Mouse (Mus musculus) heart, postnatal 10 days (tissue): ENCODE measurements around the gene Tmem132c. TPM values are rescaled to one million over a fixed set of nuclear protein-coding genes. Genes with fewer than 3 reads are reported as not detected.

ENCODE experiments used
- DNase-seq, 2 experiments: peaks; one replicate each; pipeline ENCODE4 v3.0.0; 2021
- intact Hi-C: fragments of 180-260 bp; cut with DNase I; formaldehyde crosslinking; loops from one replicate; pipeline ENCODE4 v1.15.1; 2025
- total RNA-seq, 2 experiments: library from RNA; stranded (reverse); gene quantifications; 2 replicates each; pipeline ENCODE4 v1.2.3; 2021

Gene Tmem132c
- total RNA-seq, 2 experiments from 2014 or later = 0.31 to 0.57 TPM

DNA sequence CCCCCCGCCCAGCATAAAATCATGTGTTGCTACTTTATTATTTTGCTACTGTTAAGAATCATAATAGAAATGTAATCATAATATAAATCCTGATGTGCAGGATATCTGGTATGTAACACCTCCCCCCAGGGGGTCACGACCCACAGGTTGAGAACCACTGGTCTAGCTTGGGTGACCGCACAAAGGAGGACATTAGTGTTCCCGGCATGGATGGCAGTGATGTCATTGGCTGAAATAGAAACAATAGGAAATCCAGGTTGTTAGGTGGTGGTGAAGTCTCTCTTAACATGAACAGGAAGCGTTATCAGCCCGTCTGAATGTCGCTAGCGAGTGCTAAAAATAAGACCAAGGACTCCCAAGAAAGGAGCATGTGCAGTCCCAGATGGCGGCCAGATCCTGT lies 155.3 kb downstream of the Tmem132c start:
- intact Hi-C loops = no loop called here
- peak in 1 of 2 experiments; percentile 14 for DNase-seq

DNA sequence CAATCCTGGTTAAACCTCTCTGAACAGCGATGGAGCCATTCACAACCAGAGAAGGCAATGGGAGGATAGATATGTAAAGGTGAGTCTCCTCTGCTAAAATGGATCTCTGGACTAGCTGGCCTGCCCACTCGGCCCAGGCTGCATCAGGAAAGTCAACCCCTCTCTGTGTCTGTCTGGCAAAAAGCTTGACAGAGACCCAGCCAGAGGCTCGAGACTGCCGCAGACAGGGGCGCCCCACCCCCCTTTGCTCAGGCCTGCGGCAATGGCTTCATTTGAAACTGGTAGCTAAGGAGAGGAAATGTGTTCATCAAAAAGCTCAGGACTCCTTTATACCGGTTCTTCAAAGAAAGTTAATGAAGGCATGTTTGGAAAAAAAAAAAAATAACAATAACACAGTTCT lies 156.4 kb downstream of the Tmem132c start:
- DNase-seq = no peak
- intact Hi-C loops = no loop called here

DNA sequence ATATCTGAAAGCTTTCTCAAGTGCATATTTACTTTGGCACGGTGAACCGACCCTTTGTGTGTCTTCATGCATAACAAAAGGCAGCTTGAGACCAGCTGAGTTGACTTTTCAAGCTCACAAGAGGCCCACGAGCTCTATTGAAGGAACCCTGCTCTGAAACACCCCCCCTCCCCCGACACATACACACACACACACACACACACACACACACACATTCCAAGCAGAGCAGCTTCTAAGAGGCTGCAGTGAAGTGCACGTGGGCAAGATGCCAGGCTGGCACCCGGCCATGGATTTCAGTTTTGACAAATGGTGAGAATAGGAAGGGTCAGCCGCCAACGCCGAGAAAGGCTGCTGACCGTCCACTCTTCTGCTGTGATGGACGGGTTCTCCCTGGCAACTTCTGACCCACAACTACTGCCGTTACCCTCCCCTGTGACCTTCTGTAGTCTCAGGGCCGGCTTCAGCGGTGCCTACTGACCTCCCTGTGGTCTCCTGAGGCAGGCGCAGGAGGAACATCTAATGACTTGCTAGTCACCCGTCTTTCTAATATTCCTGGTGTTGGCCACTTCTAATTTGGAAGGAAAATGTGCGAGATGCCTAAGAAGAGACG lies 163.9 kb downstream of the Tmem132c start:
- DNase-seq = peak; percentile 76 to 86
- intact Hi-C loops = no loop called here

DNA sequence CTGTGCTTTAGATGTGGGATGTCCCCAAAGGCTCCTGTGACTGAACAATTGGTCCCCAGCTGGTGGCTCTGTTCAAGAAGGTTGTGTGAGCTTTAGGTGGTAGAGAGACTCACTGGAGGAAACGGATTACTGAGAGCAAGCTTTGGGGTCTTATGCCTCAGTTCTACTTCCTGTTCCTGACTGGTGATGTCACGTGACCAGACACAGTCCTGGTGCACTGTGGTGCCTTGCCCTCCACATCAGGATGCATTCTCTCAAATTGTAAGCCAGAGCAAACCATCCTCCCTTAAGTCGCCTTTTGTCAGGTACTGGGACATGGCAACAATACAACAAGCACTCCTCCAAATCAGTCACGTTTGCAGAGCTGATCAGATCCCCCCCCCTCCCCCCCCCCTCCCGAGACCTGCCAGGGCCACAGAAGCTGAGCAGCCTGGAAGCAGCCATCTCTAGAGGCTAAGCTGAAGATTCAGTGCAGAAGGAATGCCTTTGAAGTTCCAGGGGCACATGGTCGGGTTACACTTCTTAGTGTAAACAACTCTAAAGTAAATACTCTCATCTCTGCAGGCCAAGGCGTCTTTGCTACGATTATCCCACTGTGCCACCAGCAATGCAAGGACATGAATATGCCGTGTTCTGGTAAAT lies 164.5 kb downstream of the Tmem132c start:
- DNase-seq = no peak
- intact Hi-C loops = no loop called here

DNA sequence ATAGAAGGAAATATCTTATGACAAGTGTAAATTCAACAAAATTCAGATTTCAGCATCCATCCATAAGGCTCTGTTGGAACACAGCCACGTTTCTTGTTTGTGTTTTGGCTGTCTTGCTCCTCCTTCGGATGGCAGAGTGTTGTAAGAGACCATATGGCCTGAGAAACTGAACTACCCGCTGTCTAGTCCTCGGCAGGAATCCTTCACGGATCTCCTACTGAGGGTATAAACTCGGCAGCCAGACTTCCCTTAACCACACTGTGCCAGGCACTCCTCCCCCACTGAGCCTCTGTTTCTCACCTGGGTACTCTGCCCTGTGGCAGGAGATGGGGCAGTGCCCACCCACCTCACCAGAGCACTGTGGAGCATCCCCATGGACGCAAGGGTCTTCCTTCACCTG lies 174.9 kb downstream of the Tmem132c start:
- no peak for DNase-seq
- intact Hi-C loops = no loop called here

DNA sequence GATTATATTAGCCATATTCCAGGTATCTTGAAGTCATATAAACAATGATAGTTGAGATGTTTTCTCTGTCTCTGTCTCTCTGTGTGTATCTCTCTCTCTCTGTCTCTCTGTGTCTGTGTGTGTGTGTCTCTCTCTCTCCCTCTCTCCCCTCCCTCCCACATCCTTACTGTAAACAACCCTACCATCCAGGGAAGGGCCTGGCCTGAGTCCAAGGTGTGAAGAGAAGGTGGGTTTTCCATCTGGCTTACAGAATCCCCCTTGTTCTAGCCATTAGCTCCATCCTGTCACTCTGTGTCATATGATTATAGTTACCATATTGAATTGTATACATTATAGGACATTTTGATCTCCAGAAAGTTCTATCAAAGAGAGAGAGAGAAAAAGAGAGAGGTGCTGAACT lies 182.3 kb downstream of the Tmem132c start:
- no peak for DNase-seq
- intact Hi-C loops = no loop called here

DNA sequence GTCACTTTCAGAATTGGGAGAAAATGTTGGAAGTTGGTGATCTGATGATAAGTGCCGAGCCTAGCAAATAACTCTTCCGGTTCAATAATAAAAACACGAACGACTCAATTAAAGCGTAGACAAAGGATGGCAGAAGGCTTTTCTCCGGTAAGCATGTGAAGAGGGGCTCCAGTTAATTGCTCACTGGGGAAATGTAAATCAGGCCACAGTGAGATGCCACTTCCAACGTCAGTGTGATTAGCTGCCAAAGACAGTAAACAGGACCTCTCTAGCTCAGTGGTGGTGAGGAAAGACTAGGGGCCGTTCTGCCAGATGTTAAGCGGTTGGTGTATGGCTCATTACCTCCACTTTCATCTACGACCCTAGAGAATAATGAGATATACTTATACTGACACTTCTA lies 187.5 kb downstream of the Tmem132c start:
- intact Hi-C loops = no loop called here
- DNase-seq = no peak

DNA sequence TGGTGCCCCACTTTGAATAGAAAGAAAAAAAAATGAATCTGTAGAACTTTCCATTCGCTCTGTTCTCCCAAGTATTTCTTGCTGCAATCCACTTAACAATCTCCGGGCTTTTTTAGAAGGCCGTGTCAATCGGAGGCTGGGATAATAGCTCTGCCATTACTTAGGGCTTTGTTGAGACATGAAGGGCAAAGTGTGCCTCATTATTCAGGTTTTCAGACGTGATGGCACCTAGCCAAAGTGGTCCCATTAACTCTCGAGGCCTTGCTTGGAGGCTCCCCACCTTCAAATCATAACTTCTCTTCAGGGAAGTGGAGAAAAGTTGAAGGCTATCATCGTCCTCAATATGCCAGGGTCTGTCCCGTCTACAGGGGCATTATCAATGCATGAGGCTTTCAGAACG lies 190.0 kb downstream of the Tmem132c start:
- intact Hi-C loops = no loop called here
- no peak for DNase-seq

DNA sequence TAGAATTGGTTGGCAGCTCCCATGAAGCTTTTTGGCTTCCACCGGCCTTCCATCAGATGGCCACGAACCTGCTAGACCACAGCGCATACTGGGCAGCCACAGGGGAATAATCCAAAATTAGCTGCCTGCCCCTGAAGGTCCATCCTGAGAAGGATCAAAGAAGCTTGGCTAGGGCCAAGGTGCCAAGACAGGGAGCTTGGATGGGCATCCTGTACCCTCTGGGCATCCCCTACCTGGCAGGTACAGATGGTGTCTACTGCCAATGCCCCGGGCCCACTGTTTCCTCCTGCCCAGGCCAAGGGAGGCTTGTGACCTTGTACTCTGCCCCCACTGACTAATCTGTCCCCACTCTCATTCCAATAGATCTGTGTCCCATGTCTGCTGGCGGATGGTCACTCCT lies 195.2 kb downstream of the Tmem132c start:
- intact Hi-C loops = no loop called here

DNA sequence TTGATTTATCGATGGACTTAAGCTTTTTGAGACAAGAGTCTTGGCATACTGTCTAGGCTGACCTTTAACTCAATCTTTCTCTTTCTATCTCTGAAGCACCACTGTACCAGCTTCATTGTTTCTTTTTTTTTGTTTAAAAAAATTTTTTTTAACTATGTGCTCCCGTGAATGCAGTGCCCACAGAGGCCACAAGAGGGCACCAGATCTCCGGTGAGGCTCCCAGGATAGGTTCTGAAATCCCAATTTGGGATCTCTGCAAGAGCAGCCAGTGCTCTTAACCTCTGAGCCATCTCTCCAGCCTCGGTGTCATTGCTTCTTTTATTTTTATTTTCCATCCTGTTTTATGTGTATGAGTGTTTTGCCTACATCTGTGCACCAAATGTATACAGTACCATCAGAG lies 197.0 kb downstream of the Tmem132c start:
- DNase-seq = no peak
- intact Hi-C loops = no loop called here

More for the DNA sequence above, 195.2 kb downstream of the Tmem132c start:
- no peak for DNase-seq

DNA sequence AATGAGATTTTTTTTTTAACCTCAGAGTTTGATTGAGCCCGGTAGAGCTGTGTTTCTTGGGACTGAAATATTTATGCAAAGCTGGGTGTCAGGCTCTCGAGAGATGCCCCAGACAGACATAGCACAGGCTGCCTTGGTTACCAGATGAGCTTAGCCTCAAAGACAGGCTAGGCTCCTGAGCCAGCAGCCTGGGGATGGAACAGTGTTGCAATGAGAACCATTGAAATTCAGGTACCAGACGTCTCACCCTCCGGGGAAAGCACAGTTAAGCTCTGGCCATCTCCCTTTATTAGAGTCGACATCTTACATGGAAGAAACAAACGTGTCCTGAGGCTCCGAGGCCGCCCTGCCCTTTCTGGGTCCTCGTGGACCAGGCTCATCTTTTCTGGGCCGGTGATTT lies 200.4 kb downstream of the Tmem132c start:
- intact Hi-C loops = no loop called here
- DNase-seq = no peak

DNA sequence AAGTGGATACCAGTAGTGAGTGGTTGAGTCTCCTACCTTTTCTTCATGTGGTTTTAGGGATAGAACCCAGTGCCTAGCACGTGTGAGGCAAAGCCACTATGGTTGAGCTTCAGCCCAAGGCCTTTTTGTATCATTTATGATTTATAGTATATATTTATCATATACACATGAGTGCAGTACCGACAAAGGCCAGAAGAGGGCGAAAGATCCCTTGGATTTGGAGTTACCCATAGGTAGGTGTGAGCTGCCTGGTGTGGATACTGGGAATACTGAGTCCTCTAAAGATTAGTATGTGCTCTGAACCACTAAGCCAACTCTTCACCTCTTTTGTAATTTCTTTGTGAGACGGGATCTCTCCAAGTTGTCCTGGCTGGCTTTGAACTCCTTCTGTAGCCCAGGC lies 212.0 kb downstream of the Tmem132c start:
- intact Hi-C loops = no loop called here
- DNase-seq = peak; percentile 1 to 29

DNA sequence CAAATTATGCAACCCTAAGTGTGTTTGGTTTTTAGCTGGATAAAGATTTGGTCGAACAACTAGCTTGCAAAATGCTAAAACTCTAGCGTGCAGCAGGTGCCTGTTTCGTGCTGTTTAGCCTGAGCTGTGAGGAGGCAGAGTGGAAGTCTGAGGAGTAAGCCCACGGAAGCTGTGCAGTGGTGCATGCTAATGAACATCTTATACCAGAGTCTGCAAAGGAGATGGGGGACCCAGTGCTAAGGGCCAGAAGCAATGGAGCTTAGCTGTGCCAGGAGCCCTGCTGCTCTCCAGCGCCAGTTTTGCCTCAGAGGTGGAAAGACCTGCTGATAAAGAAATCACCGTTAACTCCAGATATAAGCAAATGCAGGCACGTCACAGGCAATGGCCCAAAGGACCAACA lies 212.5 kb downstream of the Tmem132c start:
- intact Hi-C loops = no loop called here
- no peak for DNase-seq

DNA sequence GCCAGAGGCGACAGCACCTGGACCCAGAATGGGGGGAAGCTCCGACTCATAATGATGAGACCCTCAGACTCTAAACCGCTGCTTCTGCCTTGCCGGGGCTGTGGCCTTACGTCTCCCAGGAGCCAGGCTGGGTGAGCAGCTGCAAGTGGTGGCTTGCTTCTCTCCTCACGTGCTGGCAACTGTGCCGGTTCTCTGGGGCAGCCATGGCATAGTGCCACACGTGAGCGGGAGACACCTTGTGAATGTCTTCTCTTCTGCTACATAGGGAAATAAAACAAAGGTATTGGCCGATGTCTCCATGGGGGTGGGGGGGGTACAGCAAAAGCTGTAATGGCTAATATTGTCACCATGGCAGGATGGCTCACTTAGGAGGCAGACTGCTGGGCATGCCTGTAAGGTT lies 214.5 kb downstream of the Tmem132c start:
- DNase-seq = no peak
- intact Hi-C loops = no loop called here

DNA sequence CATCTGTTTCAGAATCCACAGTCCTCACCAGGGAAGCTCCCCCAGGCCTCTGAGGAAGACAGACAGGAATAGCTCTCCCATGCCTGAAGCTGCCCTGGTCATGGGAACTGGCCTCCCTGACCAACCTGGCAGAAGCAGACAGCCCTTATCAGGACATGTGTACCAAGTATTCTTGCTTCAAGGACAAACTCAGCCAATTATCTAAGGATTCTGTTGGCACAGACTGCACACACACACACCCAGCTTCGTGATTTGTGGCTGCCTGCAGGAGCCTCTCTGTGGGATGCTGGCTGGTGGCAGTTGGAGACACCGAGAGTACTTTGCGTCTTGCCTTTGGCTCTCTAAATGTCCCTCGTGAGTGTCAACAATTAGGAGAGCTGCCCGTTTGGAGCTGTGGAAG lies 226.5 kb downstream of the Tmem132c start:
- intact Hi-C loops = no loop called here

DNA sequence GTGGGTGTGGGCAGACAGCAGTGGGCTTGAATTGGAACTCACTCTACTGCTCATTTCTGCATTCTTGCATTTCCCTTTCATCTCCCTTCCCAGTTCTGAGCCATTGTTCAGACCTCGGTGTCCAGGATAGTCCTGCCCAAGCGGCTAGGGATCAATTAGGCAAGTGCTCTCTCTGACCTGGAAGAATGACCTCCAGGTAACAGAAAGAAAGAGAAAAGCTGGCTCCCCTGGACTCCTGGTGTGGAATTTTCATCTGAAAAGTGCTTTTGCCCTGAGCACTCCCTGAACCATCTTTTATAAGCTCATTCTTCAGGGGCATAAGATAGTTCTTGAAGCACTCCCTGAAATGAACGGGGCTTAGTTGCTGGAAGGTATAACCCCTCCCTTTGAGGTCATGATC lies 228.7 kb downstream of the Tmem132c start:
- no peak for DNase-seq
- intact Hi-C loops = no loop called here

More for the DNA sequence above, 226.5 kb downstream of the Tmem132c start:
- peak; percentile 54 to 62 for DNase-seq

DNA sequence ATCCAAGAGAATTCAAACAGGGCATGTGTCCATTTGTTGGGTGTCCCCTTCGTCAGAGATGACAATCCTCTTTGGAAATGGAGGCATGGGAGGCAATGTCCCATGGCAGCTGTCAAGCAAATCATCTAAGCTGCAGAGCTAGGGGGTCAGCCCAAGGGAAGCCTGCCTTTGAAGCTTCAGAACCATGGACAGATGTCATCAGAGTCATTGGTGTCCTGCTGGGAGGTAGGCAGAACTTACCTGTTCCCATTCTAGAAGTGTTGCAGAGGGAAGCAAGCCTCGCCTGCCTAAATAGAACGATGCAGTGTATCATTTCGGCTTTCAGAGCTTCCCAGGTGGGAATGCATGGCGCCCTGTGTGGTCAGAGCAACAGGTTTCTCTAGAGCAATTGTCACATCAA lies 230.3 kb downstream of the Tmem132c start:
- intact Hi-C loops = no loop called here
- peak in 1 of 2 experiments; percentile 7 for DNase-seq

DNA sequence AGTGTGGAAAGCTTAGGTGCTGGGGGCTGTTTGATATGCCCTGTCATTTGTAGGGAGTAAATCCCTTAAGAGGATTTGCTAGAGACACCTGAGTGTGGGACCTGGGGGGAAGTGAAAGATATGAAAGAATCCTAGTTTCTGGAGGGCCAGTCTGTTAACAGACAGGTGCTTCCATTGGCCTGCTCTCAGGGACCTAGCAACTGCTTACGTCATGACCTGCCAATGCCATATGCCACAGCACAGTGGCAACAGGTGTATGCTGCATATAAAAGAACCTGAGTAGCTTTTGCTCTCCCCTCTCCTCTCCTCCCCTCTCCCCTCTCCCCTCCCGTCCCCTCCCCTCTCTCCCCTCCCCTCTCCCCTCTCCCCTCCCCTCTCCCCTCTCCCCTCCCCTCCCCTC lies 232.1 kb downstream of the Tmem132c start:
- no peak for DNase-seq
- intact Hi-C loops = no loop called here

DNA sequence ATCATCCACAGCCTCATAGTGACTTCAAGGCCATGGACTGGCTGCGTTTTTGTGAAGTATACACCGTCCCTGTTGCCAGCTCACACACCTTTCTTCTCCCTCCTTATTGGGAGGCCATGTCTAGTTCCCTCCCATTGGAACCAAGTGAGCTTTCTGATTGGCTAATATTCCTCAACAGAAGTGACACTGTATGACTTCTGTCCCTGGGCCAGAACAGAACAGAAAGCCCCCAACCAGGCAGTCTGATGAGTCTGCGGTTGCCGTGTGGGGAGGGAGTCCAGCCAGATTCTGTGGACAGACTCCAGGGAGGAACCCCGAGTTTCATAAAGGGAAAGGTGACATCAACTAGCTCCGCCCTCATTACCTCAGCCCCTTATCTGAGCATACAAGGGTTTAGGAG lies 233.2 kb downstream of the Tmem132c start:
- DNase-seq = no peak
- intact Hi-C loops = no loop called here

DNA sequence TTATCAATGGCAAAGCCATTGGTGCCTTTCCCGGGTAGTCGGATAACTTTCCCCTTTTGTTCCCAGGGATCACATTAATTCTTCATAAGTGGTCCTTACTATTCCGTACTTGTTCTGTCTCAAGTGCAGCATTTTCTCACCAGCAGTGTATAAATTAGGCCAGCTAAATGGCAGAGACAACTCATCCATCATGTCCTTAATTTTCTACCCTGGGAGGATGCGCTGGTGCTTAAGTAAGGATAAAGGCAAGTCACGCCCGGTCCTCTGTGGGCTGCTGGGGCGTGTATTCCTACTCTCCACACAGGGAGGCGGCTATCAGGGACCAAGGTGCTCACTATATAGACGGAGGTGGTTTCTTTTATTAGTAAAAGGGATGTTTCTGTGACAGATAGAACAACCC lies 236.2 kb downstream of the Tmem132c start:
- no peak for DNase-seq
- intact Hi-C loops = no loop called here

DNA sequence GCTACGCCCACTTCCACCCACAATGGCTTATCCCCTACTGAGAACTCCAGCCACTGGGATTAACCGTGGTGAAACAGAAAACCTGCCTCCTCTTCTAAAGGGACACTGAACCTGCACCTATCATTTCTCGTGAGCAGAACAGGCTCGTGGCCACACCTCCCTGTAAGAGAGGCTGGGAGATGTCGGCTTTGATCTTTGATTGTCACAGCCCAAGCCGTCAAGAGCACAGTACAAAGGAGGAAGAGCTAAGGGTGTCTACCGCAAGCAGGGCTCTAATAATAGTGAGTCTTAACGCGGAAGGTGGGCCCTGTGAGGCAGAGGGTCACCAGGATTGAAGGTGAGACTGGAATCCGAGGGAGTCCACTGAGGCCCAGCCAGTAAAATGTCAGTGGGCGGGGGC lies 236.7 kb downstream of the Tmem132c start:
- no peak for DNase-seq
- intact Hi-C loops = no loop called here

DNA sequence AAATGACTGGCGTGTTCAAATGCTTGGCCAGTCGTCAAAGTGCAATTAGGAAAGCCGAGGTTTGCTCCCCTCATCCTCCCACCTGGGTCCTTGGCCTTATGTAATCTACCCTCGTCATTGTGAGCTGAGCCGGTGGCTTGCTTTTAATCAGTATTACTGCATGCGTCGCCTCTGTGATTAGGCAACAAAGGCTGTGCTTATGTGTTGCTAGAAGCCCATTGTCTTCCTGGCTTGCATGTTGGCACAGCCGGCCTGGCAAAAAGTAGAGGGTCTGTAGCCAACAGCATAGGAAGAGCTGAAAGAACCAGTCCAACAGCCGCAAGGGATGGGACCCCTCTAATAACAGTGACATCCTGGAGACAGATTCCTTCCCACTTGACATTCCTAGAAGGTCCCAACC lies 239.3 kb downstream of the Tmem132c start:
- DNase-seq = no peak
- intact Hi-C loops = loop anchor here (1.0 to 5.0 kb wide), 3 partner anchors 128 to 319 kb away; no protein-coding TSS in a partner anchor

DNA sequence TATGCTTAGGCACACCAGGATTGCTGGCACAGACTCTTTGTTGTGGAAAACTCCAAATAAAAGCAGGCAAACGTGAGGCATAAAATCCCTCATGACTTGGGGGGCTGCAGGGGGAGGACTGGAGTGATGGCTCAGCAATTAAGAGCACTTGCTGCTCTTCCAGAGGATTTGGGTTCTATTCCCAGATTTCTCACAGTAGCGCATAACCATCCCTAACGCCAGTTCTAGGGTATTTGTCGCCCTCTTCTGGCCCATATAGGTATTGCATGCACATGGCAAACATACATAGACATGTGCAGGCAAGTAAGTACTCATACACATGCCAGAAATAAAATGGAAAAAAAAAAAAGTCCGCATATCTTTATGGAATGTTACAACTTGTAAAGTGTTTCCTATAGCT lies 239.8 kb downstream of the Tmem132c start:
- intact Hi-C loops = loop anchor here (1.0 to 5.0 kb wide), 3 partner anchors 128 to 319 kb away; no protein-coding TSS in a partner anchor

More for the DNA sequence above, 239.8 kb downstream of the Tmem132c start:
- DNase-seq = peak; percentile 34 to 56
